Mouse (Mus musculus): Measurements from ENCODE around the gene Dnase1l3. TPM values are rescaled to one million over a fixed set of nuclear protein-coding genes. Genes with fewer than 3 reads are reported as not detected.

Dnase1l3 gene
- polyA plus RNA-seq, 1 experiment, result 14.3 TPM

Other genes with a start within 250 kb of the Dnase1l3 start
- gene Gm26661, start 203.0 kb downstream of the Dnase1l3 start, polyA plus RNA-seq (2012; rRNA removed), result 0.34 TPM in 1 of 2 replicates, not detected in the other
- gene Flnb, start 176.6 kb downstream of the Dnase1l3 start, polyA plus RNA-seq (2012; rRNA removed), result 30.1 and 56.7 TPM in 2 replicates
- not detected in 2 replicates for gene Gm45521, start 37.3 kb downstream of the Dnase1l3 start, polyA plus RNA-seq (2012; rRNA removed)
- 51.6 and 93.8 TPM in 2 replicates for gene Abhd6, start 8.3 kb upstream of the Dnase1l3 start, polyA plus RNA-seq (2012; rRNA removed)
- gene Rpp14, start 85.8 kb upstream of the Dnase1l3 start, polyA plus RNA-seq (2012; rRNA removed), result 5.7 and 6.0 TPM in 2 replicates
- 37.9 and 41.5 TPM in 2 replicates for gene Pxk, start 103.6 kb upstream of the Dnase1l3 start, polyA plus RNA-seq (2012; rRNA removed)
- gene Pdhb, start 178.5 kb upstream of the Dnase1l3 start, polyA plus RNA-seq (2012; rRNA removed), result 49.9 and 54.7 TPM in 2 replicates
- gene Kctd6, start 219.6 kb upstream of the Dnase1l3 start, polyA plus RNA-seq (2012; rRNA removed), result 6.5 and 7.4 TPM in 2 replicates